In the genomic region with DNA sequence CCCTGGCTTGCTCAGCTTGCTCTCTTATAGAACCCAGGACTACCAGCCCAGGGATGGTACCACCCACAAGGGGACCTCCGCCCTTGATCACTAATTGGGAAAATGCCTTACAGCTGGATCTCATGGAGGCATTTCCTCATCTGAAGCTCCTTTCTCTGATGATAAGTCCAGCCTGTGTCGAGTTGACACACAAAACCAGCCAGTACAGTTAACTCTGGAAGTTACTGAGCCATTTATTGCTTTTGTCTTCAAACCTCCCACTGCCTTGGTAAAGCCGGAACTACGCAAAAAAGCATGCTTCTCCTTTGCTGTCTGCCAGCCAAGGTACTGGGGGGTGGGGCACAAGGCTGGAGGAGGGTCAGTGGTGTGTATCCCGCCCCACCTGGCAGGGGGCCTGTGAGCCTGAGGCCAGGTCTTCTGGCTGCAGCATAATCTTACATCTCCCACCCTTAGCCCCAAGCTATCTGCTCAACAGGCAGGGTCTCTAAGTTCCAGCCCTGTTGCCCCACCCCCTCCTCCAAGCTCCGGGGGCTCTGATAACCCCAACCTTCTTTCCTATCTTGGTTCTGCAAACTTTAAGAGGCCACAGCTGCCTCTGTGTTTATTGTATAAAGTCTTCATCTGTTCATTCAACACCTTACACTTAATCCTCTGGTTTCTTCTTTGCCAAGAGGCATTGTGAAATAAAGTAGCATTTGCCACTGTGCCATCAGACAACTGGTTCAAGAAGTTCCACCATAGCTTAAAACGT, we compare ENCODE assay signal across 15 mouse cellular contexts. TPM values are rescaled to one million over a fixed set of nuclear protein-coding genes. Genes with fewer than 3 reads are reported as not detected.
A peak's percentile ranks its signal among the peaks of the same experiment; 100 is the strongest.
DNase-seq lines count a peak whose midpoint lies in the region; ATAC-seq and TF ChIP-seq lines count a peak whose summit lies in the region.
"Had no signal": no experiment of that assay in that cellular context is flagged by ENCODE, and none has a peak within 500 bp of the region (broad histone marks: within the 10 kb centered on the region; RNA-seq: fewer than 3 reads in every experiment).

No protein-coding gene starts in this region.

- no peak overlapping the region for H3K4me2 ChIP-seq in hindbrain, embryonic 11.5 days (replicated peaks; ENCODE audit: low read depth, low read length)
- H3K4me2 ChIP-seq: forebrain, embryonic 13.5 days; heart, embryonic 13.5 days; lung, embryonic 14.5 days; midbrain, embryonic 15.5 days had no signal

- TF ChIP-seq CTCF in E14TG2a.4 (conservative IDR thresholded peaks at IDR 0.05; ENCODE audit: low read length), result no peak

- no peak overlapping the region for H3K9ac ChIP-seq in hindbrain, embryonic 11.5 days (ENCODE audit: low read depth, low read length)
- H3K9ac ChIP-seq: forebrain, embryonic 13.5 days; heart, embryonic 13.5 days; lung, embryonic 14.5 days; midbrain, embryonic 15.5 days had no signal

- H3K9me3 ChIP-seq in heart, embryonic 10.5 days, result no peaks in the 10 kb centered on the region
- peaks cover 4% of the 10 kb centered on the region; the same call in 1 of the 2 replicates for H3K9me3 ChIP-seq in E14TG2a.4 (ENCODE audit: low read length)
- no peaks in the 10 kb centered on the region for H3K9me3 ChIP-seq in embryonic facial prominence, embryonic 10.5 days
- H3K9me3 ChIP-seq in hindbrain, embryonic 11.5 days (ENCODE audit: control insufficient read depth, low read length), result no peaks in the 10 kb centered on the region
- H3K9me3 ChIP-seq: forebrain, embryonic 13.5 days; midbrain, embryonic 15.5 days had no signal

- H3K27ac ChIP-seq in heart, embryonic 10.5 days, result peak overlapping the region; percentile 56; the same call in 1 of the 2 replicates
- peak overlapping the region; percentile 42 for H3K27ac ChIP-seq in embryonic facial prominence, embryonic 10.5 days (replicated peaks)
- no peak overlapping the region for H3K27ac ChIP-seq in hindbrain, embryonic 11.5 days (ENCODE audit: low read depth, low read length)
- H3K27ac ChIP-seq: forebrain, embryonic 13.5 days; heart, embryonic 13.5 days; midbrain, embryonic 15.5 days had no signal

- no peaks in the 10 kb centered on the region for H3K36me3 ChIP-seq in heart, embryonic 10.5 days
- H3K36me3 ChIP-seq in E14TG2a.4 (ENCODE audit: insufficient read depth, low read length), result no peaks in the 10 kb centered on the region
- H3K36me3 ChIP-seq in embryonic facial prominence, embryonic 10.5 days (replicated peaks), result no peaks in the 10 kb centered on the region
- no peaks in the 10 kb centered on the region for H3K36me3 ChIP-seq in hindbrain, embryonic 11.5 days (ENCODE audit: control insufficient read depth, insufficient read depth, low read length)
- H3K36me3 ChIP-seq: heart, embryonic 13.5 days; midbrain, embryonic 15.5 days had no signal

- H3K4me3 ChIP-seq in heart, embryonic 10.5 days, result no peak overlapping the region
- 0 out of 2 replicates have a peak overlapping the region, but pooled peaks have one; percentile 3 for H3K4me3 ChIP-seq in E14TG2a.4 (replicated peaks; ENCODE audit: low read length)
- no peak overlapping the region for H3K4me3 ChIP-seq in embryonic facial prominence, embryonic 10.5 days
- H3K4me3 ChIP-seq in hindbrain, embryonic 11.5 days (ENCODE audit: low read depth, low read length), result no peak overlapping the region
- H3K4me3 ChIP-seq: forebrain, embryonic 13.5 days; heart, embryonic 13.5 days; midbrain, embryonic 15.5 days had no signal

- no peaks in the 10 kb centered on the region for H3K27me3 ChIP-seq in heart, embryonic 10.5 days (ENCODE audit: insufficient read depth, poor library complexity, severe bottlenecking)
- H3K27me3 ChIP-seq in E14TG2a.4 (ENCODE audit: insufficient read depth, low read length), result peaks cover 23% of the 10 kb centered on the region
- no peaks in the 10 kb centered on the region for H3K27me3 ChIP-seq in embryonic facial prominence, embryonic 10.5 days (replicated peaks; ENCODE audit: low read depth, poor library complexity, severe bottlenecking)
- no peaks in the 10 kb centered on the region for H3K27me3 ChIP-seq in hindbrain, embryonic 11.5 days (ENCODE audit: control insufficient read depth, insufficient read depth, low read length)
- H3K27me3 ChIP-seq: forebrain, embryonic 13.5 days; heart, embryonic 13.5 days; midbrain, embryonic 15.5 days; Patski had no signal

- ATAC-seq in hindbrain, embryonic 11.5 days (ENCODE audit: low FRiP score), result no peak
- ATAC-seq: midbrain, embryonic 15.5 days had no signal

- DNase-seq in heart, embryonic 10.5 days (ENCODE audit: low spot score), result peak; percentile 91
- no peak for DNase-seq in heart, adult 8-10 months (ENCODE audit: low spot score)
- peak; percentile 21 for DNase-seq in embryonic facial prominence, embryonic 10.5 days (ENCODE audit: low spot score)
- peak; percentile 90 for DNase-seq in liver
- no peak for DNase-seq in frontal cortex, postnatal 25 days (ENCODE audit: low spot score in 2 of 2)
- DNase-seq in adrenal gland, adult 18-20 months (ENCODE audit: low spot score in 2 of 2), result no peak
- DNase-seq in hindbrain, embryonic 11.5 days (ENCODE audit: low spot score), result no peak
- DNase-seq: cerebellum, postnatal 14 days; layer of hippocampus, adult 9-11 months; lung, embryonic 14.5 days had no signal

- 40% methylated on average over 7 of the region's 7 CpGs for whole genome bisulfite sequencing in heart, embryonic 10.5 days
- WGBS in embryonic facial prominence, embryonic 10.5 days, result 39% methylated on average over 7 of the region's 7 CpGs
- WGBS in hindbrain, embryonic 11.5 days, result 59% methylated on average over 7 of the region's 7 CpGs

- H3K4me1 ChIP-seq in heart, embryonic 10.5 days, result peaks cover 9% of the 10 kb centered on the region
- H3K4me1 ChIP-seq in E14TG2a.4 (replicated peaks; ENCODE audit: low read depth, low read length), result peaks cover 72% of the 10 kb centered on the region
- peaks cover 31% of the 10 kb centered on the region for H3K4me1 ChIP-seq in embryonic facial prominence, embryonic 10.5 days
- no peaks in the 10 kb centered on the region for H3K4me1 ChIP-seq in hindbrain, embryonic 11.5 days (replicated peaks; ENCODE audit: control insufficient read depth, insufficient read depth, low read length)
- H3K4me1 ChIP-seq: midbrain, embryonic 15.5 days had no signal

RNA-seq across cellular contexts. Expression of gene Katnal1, which starts 6.1 kb away (rescaled TPM):
- 17.5 and 19.5 TPM in 2 replicates for polyA plus RNA-seq in heart, embryonic 10.5 days (2016; fragmentation: Nextera tagmentation; extraction: Ambion mirVana)
- total RNA-seq in heart, adult 8-10 months (2022), result 10 to 100 TPM in 3 of 4 experiments, 1 to 10 TPM in 1; 8.8 to 12.8 (median 11.6) TPM
- 19.9 and 20.2 TPM in 2 replicates for polyA plus RNA-seq in embryonic facial prominence, embryonic 10.5 days (2016; fragmentation: Nextera tagmentation; extraction: Ambion mirVana)
- total RNA-seq in adrenal gland, adult 18-20 months (2021), result 1 to 10 TPM; 5.8 to 8.3 TPM
- polyA plus RNA-seq in hindbrain, embryonic 11.5 days (2014; fragmentation: Nextera tagmentation; extraction: Ambion mirVana), result 32.1 and 37.0 TPM in 2 replicates

RNA-seq across cellular contexts. Expression of gene Gm42791, which starts 59.7 kb away (rescaled TPM):
- 0.57 and 2.6 TPM in 2 replicates for polyA plus RNA-seq in heart, embryonic 10.5 days (2016; fragmentation: Nextera tagmentation; extraction: Ambion mirVana)
- 1 to 10 TPM; 3.2 to 7.7 (median 7.3) TPM for total RNA-seq in heart, adult 8-10 months (2022)
- 0.49 and 4.6 TPM in 2 replicates for polyA plus RNA-seq in embryonic facial prominence, embryonic 10.5 days (2016; fragmentation: Nextera tagmentation; extraction: Ambion mirVana)
- 1 to 10 TPM; 3.4 to 8.0 TPM for total RNA-seq in adrenal gland, adult 18-20 months (2021)
- polyA plus RNA-seq in hindbrain, embryonic 11.5 days (2014; fragmentation: Nextera tagmentation; extraction: Ambion mirVana), result not detected in 2 replicates
- polyA plus RNA-seq: Patski had no signal

Comparison
In these comparisons a context has a peak if more than half of its experiments do, and no peak if none do; other contexts are left out.
1. DNase-seq: peak in heart, embryonic 10.5 days (single experiment), embryonic facial prominence, embryonic 10.5 days (single experiment) and liver (single experiment); none in heart, adult 8-10 months (single experiment), frontal cortex, postnatal 25 days (0 of 2), adrenal gland, adult 18-20 months (0 of 2) and hindbrain, embryonic 11.5 days (single experiment).